Mouse (Mus musculus) neural tube, embryonic 11.5 days (tissue): ENCODE measurements around the gene Tedc2. TPM values are rescaled to one million over a fixed set of nuclear protein-coding genes. Genes with fewer than 3 reads are reported as not detected.

Experiments
- ATAC-seq: fragments of 200-750 bp; cut with Nextera tagmentation; 2 replicates; pipeline ENCODE4 v1.8.0; 2017; ENCODE audit warnings: moderate number of reproducible peaks, mild to moderate bottlenecking, moderate TSS enrichment, moderate library complexity; ENCODE audit not compliant: insufficient read depth, low FRiP score, low TSS enrichment
- DNase-seq: peaks from one replicate; pipeline ENCODE4 v3.0.0-alpha.2; 2015; ENCODE audit warnings: low spot score
- H3K27ac ChIP-seq: fragments of 300-500 bp; sonication (generic); 2 replicates; pipeline ENCODE4 v1.5.1; 2014; ENCODE audit warnings: low read depth, mild to moderate bottlenecking, low read length
- H3K27me3 ChIP-seq: fragments of 300-500 bp; sonication (generic); 2 replicates; pipeline ENCODE4 v1.6.1; 2014; ENCODE audit warnings: mild to moderate bottlenecking, low read length, mixed read lengths; ENCODE audit not compliant: control insufficient read depth, insufficient read depth
- H3K36me3 ChIP-seq: fragments of 300-500 bp; sonication (generic); 2 replicates; pipeline ENCODE4 v1.6.1; 2014; ENCODE audit warnings: mild to moderate bottlenecking, low read length, moderate library complexity, mixed read lengths; ENCODE audit not compliant: control insufficient read depth, insufficient read depth
- H3K4me1 ChIP-seq: fragments of 300-500 bp; sonication (generic); 2 replicates; pipeline ENCODE4 v1.6.1; 2014; ENCODE audit warnings: low read length, mixed read lengths; ENCODE audit not compliant: control insufficient read depth, insufficient read depth
- H3K4me2 ChIP-seq: fragments of 300-500 bp; sonication (generic); 2 replicates; pipeline ENCODE4 v1.6.1; 2014; ENCODE audit warnings: low read depth, mild to moderate bottlenecking, moderate library complexity
- H3K4me3 ChIP-seq: fragments of 300-500 bp; sonication (generic); 2 replicates; pipeline ENCODE4 v1.5.1; 2014; ENCODE audit warnings: low read depth, low read length
- H3K9ac ChIP-seq: fragments of 300-500 bp; sonication (generic); 2 replicates; pipeline ENCODE4 v1.6.1; 2014; ENCODE audit warnings: mild to moderate bottlenecking, low read length
- H3K9me3 ChIP-seq: fragments of 300-500 bp; sonication (generic); 2 replicates; pipeline ENCODE4 v1.6.1; 2016; ENCODE audit warnings: low read length; ENCODE audit not compliant: control insufficient read depth
- WGBS: fragments of 180-500 bp; shearing (Covaris S2); extraction: QIAGEN DNeasy Blood & Tissue Kit; methylation state at CpG from one replicate; pipeline ENCODE4 v1.1.7; 2014; 5-methylcytosine and 5-hydroxymethylcytosine counted together
- polyA plus RNA-seq: library from polyadenylated mRNA; unstranded; fragments of >200 nt; fragmentation: Nextera tagmentation; extraction: Ambion mirVana; gene quantifications from 2 replicates; pipeline ENCODE4 v1.2.1, GENCODE M21; 2014

Gene Tedc2
- polyA plus RNA-seq, 1 experiment from 2014 or later: 18.3 TPM

DNA sequence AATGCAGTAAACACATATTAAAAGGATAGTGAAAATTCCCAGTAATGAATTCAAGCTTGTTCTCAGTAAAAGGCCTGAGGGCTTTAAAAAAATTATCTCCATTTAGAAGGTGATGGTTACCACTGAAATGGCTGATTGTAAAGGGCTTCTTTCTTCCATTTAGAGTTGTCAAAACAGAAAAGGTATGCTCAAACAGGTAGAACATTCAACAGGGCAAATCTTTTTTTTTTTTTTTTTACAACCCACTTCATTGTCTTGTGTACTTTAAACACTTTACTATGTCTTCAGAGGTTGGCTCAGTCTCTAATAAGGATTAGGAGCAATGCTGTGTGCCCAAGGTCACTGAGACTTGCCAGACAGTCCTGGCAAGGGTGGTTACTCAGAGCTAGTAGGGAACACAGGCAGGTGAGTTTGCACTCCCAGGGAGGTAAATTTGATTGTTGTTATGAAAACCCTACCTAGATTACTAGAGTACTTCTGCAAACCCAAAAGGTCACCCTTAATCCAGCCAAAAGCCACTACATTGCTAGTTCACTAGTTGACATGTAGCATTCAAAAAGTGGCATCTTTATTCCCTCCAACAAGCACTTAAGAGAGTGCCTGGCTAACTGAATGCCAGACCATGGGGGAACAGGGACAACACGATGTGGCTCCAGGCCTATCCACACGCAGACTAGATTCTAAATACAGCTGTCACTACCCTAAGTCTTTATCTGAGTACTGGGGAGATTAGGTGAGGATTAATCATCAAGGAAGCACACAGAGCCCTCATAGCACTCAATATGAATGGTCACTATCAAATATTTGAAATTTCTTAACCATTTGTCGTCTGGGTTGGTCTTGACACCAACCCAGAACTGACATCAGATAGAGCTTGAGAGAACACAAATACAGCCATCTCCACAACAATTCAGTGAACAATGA is 16.8 kb downstream of the Tedc2 start:
- H3K36me3 ChIP-seq: no peaks in the 10 kb centered on the region
- 92% methylated on average over 3 of the region's 3 CpGs for WGBS
- H3K9ac ChIP-seq: no peak overlapping the region; the same call in 1 of the 2 replicates
- H3K27me3 ChIP-seq: peaks cover 20% of the 10 kb centered on the region
- ATAC-seq (no peak), DNase-seq (no peak)
- H3K4me1 ChIP-seq: peaks cover 30% of the 10 kb centered on the region
- H3K9me3 ChIP-seq: no peaks in the 10 kb centered on the region
- H3K27ac ChIP-seq: no peak overlapping the region
- no peak overlapping the region for H3K4me3 ChIP-seq
- no peak overlapping the region; the same call in 1 of the 2 replicates for H3K4me2 ChIP-seq

GRCm38 (mm10) chr17:24203068-24203467 is 17.6 kb downstream of the Tedc2 start:
- Histone ChIP-seq H3K27me3 (peaks cover 17% of the 10 kb centered on the region), H3K4me1 (peaks cover 23% of the 10 kb centered on the region), H3K9ac (no peak overlapping the region; the same call in 1 of the 2 replicates), H3K27ac (no peak overlapping the region), H3K9me3 (no peaks in the 10 kb centered on the region), H3K4me3 (no peak overlapping the region), H3K36me3 (no peaks in the 10 kb centered on the region), H3K4me2 (no peak overlapping the region)
- ATAC-seq (no peak), DNase-seq (no peak)
- 38% methylated on average over 4 of the region's 4 CpGs for WGBS

GRCm38 (mm10) chr17:24201092-24201491 is 19.6 kb downstream of the Tedc2 start:
- no peak overlapping the region for H3K9ac ChIP-seq
- 81% methylated on average over 4 of the region's 4 CpGs for WGBS

DNA sequence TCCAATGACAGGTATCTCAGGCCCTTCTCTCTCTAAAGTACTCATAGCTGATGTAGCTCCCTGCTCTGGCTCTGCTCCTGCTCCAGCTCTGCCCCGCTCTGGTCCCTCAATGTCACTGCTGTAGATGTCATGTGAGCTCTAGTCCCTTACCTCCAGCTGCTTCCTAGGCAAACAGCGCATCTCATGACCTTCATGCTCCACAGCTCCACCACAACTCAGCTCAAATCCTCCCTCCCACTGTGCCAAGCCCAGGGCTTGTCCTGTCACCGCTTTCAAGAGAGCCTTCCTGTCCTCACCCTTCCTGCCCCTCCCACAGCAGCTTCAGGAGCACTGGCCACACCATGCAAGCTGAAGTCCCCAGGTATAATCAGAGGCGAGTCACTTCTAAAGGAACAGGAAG is 20.9 kb downstream of the Tedc2 start:
- Histone ChIP-seq H3K9me3 (no peaks in the 10 kb centered on the region), H3K4me3 (no peak overlapping the region), H3K4me2 (no peak overlapping the region), H3K36me3 (no peaks in the 10 kb centered on the region), H3K27me3 (no peaks in the 10 kb centered on the region), H3K9ac (no peak overlapping the region), H3K27ac (no peak overlapping the region), H3K4me1 (peaks cover 1% of the 10 kb centered on the region; the same call in 1 of the 2 replicates)
- ATAC-seq (no peak), DNase-seq (no peak)
- WGBS: 75% methylated on average over 4 of the region's 4 CpGs

More at GRCm38 (mm10) chr17:24201092-24201491, 19.6 kb downstream of the Tedc2 start:
- H3K4me2 ChIP-seq: no peak overlapping the region
- peaks cover 5% of the 10 kb centered on the region; the same call in 1 of the 2 replicates for H3K4me1 ChIP-seq
- ATAC-seq: no peak
- H3K4me3 ChIP-seq: no peak overlapping the region
- H3K27ac ChIP-seq: no peak overlapping the region
- peaks cover 2% of the 10 kb centered on the region; the same call in 1 of the 2 replicates for H3K27me3 ChIP-seq
- no peaks in the 10 kb centered on the region for H3K9me3 ChIP-seq
- no peak for DNase-seq
- H3K36me3 ChIP-seq: no peaks in the 10 kb centered on the region

- DNase-seq (no peak), ATAC-seq (no peak)
- Histone ChIP-seq H3K27me3 (no peaks in the 10 kb centered on the region), H3K36me3 (no peaks in the 10 kb centered on the region), H3K9ac (no peak overlapping the region; the same call in 1 of the 2 replicates), H3K4me2 (no peak overlapping the region), H3K4me3 (no peak overlapping the region), H3K27ac (no peak overlapping the region), H3K4me1 (no peaks in the 10 kb centered on the region), H3K9me3 (no peaks in the 10 kb centered on the region)
- 87% methylated on average over 4 of the region's 4 CpGs for WGBS
Observed at GRCm38 (mm10) chr17:24199252-24199651, 21.4 kb downstream of the Tedc2 start.

GRCm38 (mm10) chr17:24197032-24197824 is 23.4 kb downstream of the Tedc2 start:
- H3K27me3 ChIP-seq: no peaks in the 10 kb centered on the region
- H3K4me3 ChIP-seq: no peak overlapping the region
- no peak overlapping the region for H3K9ac ChIP-seq
- no peaks in the 10 kb centered on the region for H3K9me3 ChIP-seq
- 72% methylated on average over 15 of the region's 15 CpGs for WGBS
- H3K4me2 ChIP-seq: no peak overlapping the region
- DNase-seq: no peak
- no peaks in the 10 kb centered on the region for H3K36me3 ChIP-seq
- H3K4me1 ChIP-seq: no peaks in the 10 kb centered on the region
- no peak overlapping the region for H3K27ac ChIP-seq
- ATAC-seq: no peak

DNA sequence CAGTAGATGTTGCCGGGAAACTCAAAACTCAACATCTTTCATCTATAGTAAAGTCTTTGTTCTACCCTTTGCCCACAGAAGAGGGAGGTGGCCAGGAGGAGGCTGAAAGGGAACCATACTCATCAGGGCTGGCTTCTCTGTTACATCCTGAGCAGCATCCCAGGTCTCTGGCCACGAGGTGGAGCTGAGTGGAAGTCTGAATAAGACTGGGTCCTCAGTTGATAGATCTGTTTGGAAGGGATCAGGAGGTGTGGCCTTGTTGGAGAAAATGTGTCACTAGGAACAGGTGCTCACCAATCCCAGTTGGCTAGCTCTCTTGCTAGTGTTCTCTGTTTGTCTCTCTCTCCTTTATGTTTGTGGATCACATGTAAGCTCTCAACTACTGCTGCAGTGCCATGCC is 25.3 kb downstream of the Tedc2 start:
- H3K4me3 ChIP-seq: no peak overlapping the region
- H3K9ac ChIP-seq: no peak overlapping the region
- ATAC-seq (no peak), DNase-seq (no peak)
- no peak overlapping the region for H3K4me2 ChIP-seq
- H3K4me1 ChIP-seq: no peaks in the 10 kb centered on the region
- WGBS: 65% methylated on average over 2 of the region's 2 CpGs
- no peaks in the 10 kb centered on the region for H3K27me3 ChIP-seq
- no peaks in the 10 kb centered on the region for H3K36me3 ChIP-seq
- H3K9me3 ChIP-seq: no peaks in the 10 kb centered on the region
- H3K27ac ChIP-seq: no peak overlapping the region

DNA sequence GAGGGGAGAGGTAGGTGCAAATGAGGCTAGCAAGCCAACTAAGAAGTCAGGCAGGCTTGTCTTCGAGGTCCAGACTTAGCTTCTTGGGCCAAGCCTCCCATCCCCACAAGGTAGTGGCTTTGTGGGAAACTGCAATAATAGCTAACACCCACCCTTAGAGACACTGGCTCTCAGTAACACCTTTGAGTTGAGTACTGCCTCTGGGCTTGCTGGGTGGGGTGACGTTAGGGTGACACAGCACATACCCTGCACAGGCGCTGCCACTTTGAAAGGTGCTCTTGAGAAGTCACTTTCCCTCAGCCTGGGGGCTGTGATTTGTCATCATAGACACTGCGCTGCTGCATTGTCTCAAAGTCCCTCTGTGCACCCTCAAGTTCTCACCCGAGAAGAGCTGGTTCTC is 26.9 kb downstream of the Tedc2 start:
- Histone ChIP-seq H3K4me3 (no peak overlapping the region), H3K9ac (no peak overlapping the region), H3K36me3 (no peaks in the 10 kb centered on the region), H3K4me1 (no peaks in the 10 kb centered on the region), H3K4me2 (no peak overlapping the region), H3K27me3 (no peaks in the 10 kb centered on the region), H3K27ac (no peak overlapping the region), H3K9me3 (no peaks in the 10 kb centered on the region)
- 95% methylated on average over 5 of the region's 5 CpGs for WGBS
- no peak for ATAC-seq
- DNase-seq: no peak
